Mouse (Mus musculus) CH12.LX (cell line): ENCODE data around the gene Emilin3. TPM values are rescaled to one million over a fixed set of nuclear protein-coding genes. Genes with fewer than 3 reads are reported as not detected.

Source experiments
- DNase-seq: peaks from one replicate; pipeline ENCODE4 v3.0.0-alpha.2; 2013; ENCODE audit errors: extremely low read depth
- H3K27ac ChIP-seq: 2 replicates; pipeline ENCODE4 v1.5.1; 2012; ENCODE audit warnings: low read depth, mild to moderate bottlenecking, control low read depth, moderate library complexity; ENCODE audit not compliant: insufficient read depth
- H3K27me3 ChIP-seq: replicated peaks from 2 replicates; pipeline ENCODE3; 2012; ENCODE audit warnings: inconsistent platforms
- H3K36me3 ChIP-seq, 2 experiments: replicated peaks in 1 of 2; 2 replicates each; pipeline versions ENCODE3 to v1.6.1; 2012; ENCODE audit warnings: inconsistent platforms in 1 of 2, low read length in 1 of 2, mild to moderate bottlenecking in 1 of 2, mixed read lengths in 1 of 2, moderate library complexity in 1 of 2; ENCODE audit not compliant: control insufficient read depth in 1 of 2, insufficient read depth in 1 of 2
- H3K4me1 ChIP-seq, 2 experiments: 2 replicates each; pipeline ENCODE4 v1.6.1; 2012; ENCODE audit warnings: inconsistent platforms in 1 of 2, moderate library complexity in 1 of 2; ENCODE audit not compliant: insufficient read depth in 2 of 2, control insufficient read depth in 1 of 2
- H3K4me2 ChIP-seq: 2 replicates; pipeline ENCODE4 v1.6.1; 2012; ENCODE audit warnings: low read depth, mild to moderate bottlenecking, control low read depth; ENCODE audit not compliant: poor library complexity, insufficient read depth, severe bottlenecking
- H3K4me3 ChIP-seq, 3 experiments: fragments of 150-350 bp in 1 of 3; sonication (generic) in 1 of 3; replicated peaks in 1 of 3; 2 replicates each; pipeline versions ENCODE3 to v1.5.1; 2011 to 2012; ENCODE audit warnings: low read depth in 2 of 3, low read length in 2 of 3, mild to moderate bottlenecking in 2 of 3, moderate library complexity in 2 of 3, control low read depth in 1 of 3, improper control_type of control experiment in 1 of 3, inconsistent platforms in 1 of 3, mixed read lengths in 1 of 3; ENCODE audit not compliant: poor library complexity in 1 of 3
- H3K79me2 ChIP-seq: replicated peaks from 2 replicates; pipeline ENCODE4 v1.6.1; 2012; ENCODE audit warnings: mild to moderate bottlenecking, moderate library complexity; ENCODE audit not compliant: control insufficient read depth, poor library complexity, insufficient read depth, severe bottlenecking; ENCODE audit errors: extremely low read depth
- H3K9ac ChIP-seq: 2 replicates; pipeline ENCODE4 v1.6.1; 2012; ENCODE audit warnings: low read depth, mild to moderate bottlenecking, control low read depth, moderate library complexity; ENCODE audit not compliant: insufficient read depth
- H3K9me3 ChIP-seq: replicated peaks from 2 replicates; pipeline ENCODE3; 2012; ENCODE audit warnings: low read length, inconsistent platforms, mixed read lengths
- CHD2 ChIP-seq: IDR thresholded peaks from 2 replicates; pipeline ENCODE4 v1.6.1; 2011; ENCODE audit warnings: low read length, improper control_type of control experiment
- CTCF ChIP-seq, 2 experiments: IDR thresholded peaks in 1 of 2; conservative IDR thresholded peaks in 1 of 2; 2 replicates each; pipeline ENCODE4 v1.5.1; 2011 to 2012; ENCODE audit warnings: low read depth in 2 of 2, low read length in 2 of 2, improper control_type of control experiment in 1 of 2, inconsistent platforms in 1 of 2, mild to moderate bottlenecking in 1 of 2, moderate library complexity in 1 of 2
- ELF1 ChIP-seq: IDR thresholded peaks from 2 replicates; pipeline ENCODE4 v1.6.1; 2014; ENCODE audit warnings: low read depth, mild to moderate bottlenecking, inconsistent platforms, low read length, improper control_type of control experiment
- EP300 ChIP-seq: IDR thresholded peaks from 2 replicates; pipeline ENCODE4 v1.6.1; 2011; ENCODE audit warnings: low read length, improper control_type of control experiment
- ETS1 ChIP-seq: conservative IDR thresholded peaks from 2 replicates; pipeline ENCODE4 v1.6.1; 2012; ENCODE audit warnings: low read depth, mild to moderate bottlenecking, inconsistent platforms, low read length, improper control_type of control experiment, moderate library complexity
- GABPA ChIP-seq: IDR thresholded peaks from 2 replicates; pipeline ENCODE4 v1.6.1; 2012; ENCODE audit warnings: low read depth, low read length, improper control_type of control experiment, inconsistent platforms; ENCODE audit not compliant: insufficient replicate concordance
- HCFC1 ChIP-seq: IDR thresholded peaks from 2 replicates; pipeline ENCODE4 v1.6.1; 2012; ENCODE audit warnings: low read depth, mild to moderate bottlenecking, inconsistent platforms, low read length, improper control_type of control experiment
- IRF4 ChIP-seq: IDR thresholded peaks from 2 replicates; pipeline ENCODE4 v1.6.1; 2014; ENCODE audit warnings: low read depth, mild to moderate bottlenecking, inconsistent platforms, low read length, improper control_type of control experiment
- JUN ChIP-seq: IDR thresholded peaks from 2 replicates; pipeline ENCODE4 v1.6.1; 2011; ENCODE audit warnings: low read depth, mild to moderate bottlenecking, low read length, improper control_type of control experiment, moderate library complexity; ENCODE audit not compliant: insufficient read depth
- JUND ChIP-seq: conservative IDR thresholded peaks from 2 replicates; pipeline ENCODE4 v1.6.1; 2011; ENCODE audit warnings: low read depth, low read length, improper control_type of control experiment
- KAT2A ChIP-seq: IDR thresholded peaks from 2 replicates; pipeline ENCODE4 v1.6.1; 2012; ENCODE audit warnings: low read length, improper control_type of control experiment, inconsistent platforms; ENCODE audit not compliant: insufficient replicate concordance
- MAX ChIP-seq: IDR thresholded peaks from 2 replicates; pipeline ENCODE4 v1.6.1; 2011; ENCODE audit warnings: low read length, improper control_type of control experiment
- MAZ ChIP-seq: IDR thresholded peaks from 2 replicates; pipeline ENCODE4 v1.6.1; 2012; ENCODE audit warnings: low read depth, mild to moderate bottlenecking, inconsistent platforms, low read length, improper control_type of control experiment, moderate library complexity
- MYC ChIP-seq: IDR thresholded peaks from 2 replicates; pipeline ENCODE4 v1.6.1; 2011; ENCODE audit warnings: low read depth, mild to moderate bottlenecking, improper control_type of control experiment, low read length
- NELFE ChIP-seq: IDR thresholded peaks from 2 replicates; pipeline ENCODE4 v1.6.1; 2011; ENCODE audit warnings: low read depth, low read length, improper control_type of control experiment
- POLR2AphosphoS2 ChIP-seq: IDR thresholded peaks from 2 replicates; pipeline ENCODE4 v1.6.1; 2011; ENCODE audit warnings: low read depth, low read length, improper control_type of control experiment
- RAD21 ChIP-seq: IDR thresholded peaks from 2 replicates; pipeline ENCODE4 v1.6.1; 2011; ENCODE audit warnings: low read depth, mild to moderate bottlenecking, low read length, improper control_type of control experiment, moderate library complexity
- SMC3 ChIP-seq: IDR thresholded peaks from 2 replicates; pipeline ENCODE4 v1.6.1; 2011; ENCODE audit warnings: low read depth, low read length, improper control_type of control experiment
- TBP ChIP-seq: conservative IDR thresholded peaks from 2 replicates; pipeline ENCODE4 v1.6.1; 2011; ENCODE audit warnings: low read depth, low read length, improper control_type of control experiment
- TCF12 ChIP-seq: IDR thresholded peaks from 2 replicates; pipeline ENCODE4 v1.6.1; 2014; ENCODE audit warnings: low read depth, mild to moderate bottlenecking, inconsistent platforms, low read length, improper control_type of control experiment
- USF1 ChIP-seq: IDR thresholded peaks from 2 replicates; pipeline ENCODE4 v1.6.1; 2014; ENCODE audit warnings: low read depth, mild to moderate bottlenecking, inconsistent platforms, low read length, improper control_type of control experiment
- ZC3H11A ChIP-seq: IDR thresholded peaks from 2 replicates; pipeline ENCODE4 v1.6.1; 2012; ENCODE audit warnings: low read depth, mild to moderate bottlenecking, inconsistent platforms, low read length, improper control_type of control experiment
- ZKSCAN1 ChIP-seq: IDR thresholded peaks from 2 replicates; pipeline ENCODE4 v1.6.1; 2012; ENCODE audit warnings: low read depth, inconsistent platforms, low read length, improper control_type of control experiment, borderline replicate concordance
- ZMIZ1 ChIP-seq: IDR thresholded peaks from 2 replicates; pipeline ENCODE4 v1.6.1; 2012; ENCODE audit warnings: low read depth, mild to moderate bottlenecking, inconsistent platforms, low read length, improper control_type of control experiment
- dilution Hi-C: fragments of 300-500 bp; cut with MboI; formaldehyde crosslinking; loops from 2 replicates; pipeline ENCODE4 v1.14.3; 2020; ENCODE audit warnings: low sequenced_read_pairs; ENCODE audit not compliant: extremely low pct_unique_long_range_greater_than_20kb, extremely low pct_ligation_motif_present
- in situ Hi-C: fragments of 300-500 bp; cut with MboI; formaldehyde crosslinking; loops from 3 replicates; pipeline ENCODE4 v1.14.3; 2019; ENCODE audit warnings: low sequenced_read_pairs, low pct_ligation_motif_present, low pct_unique_long_range_greater_than_20kb, mixed read lengths
- polyA plus RNA-seq: library from polyadenylated mRNA; unstranded; fragments of >175 nt; gene quantifications from 2 replicates; pipeline ENCODE4 v1.2.1, GENCODE M21; 2012; ENCODE audit warnings: low read depth; ENCODE audit not compliant: insufficient read length
- total RNA-seq, 2 experiments: library from RNA; depleted of rRNA; stranded (reverse); fragments of 300-350 nt in 1 of 2; fragments of >200 nt in 1 of 2; gene quantifications; 2 replicates each; pipeline ENCODE4 v1.2.3; 2012 to 2014

The Emilin3 gene
- total and polyA plus RNA-seq, 3 experiments = not detected

DNA sequence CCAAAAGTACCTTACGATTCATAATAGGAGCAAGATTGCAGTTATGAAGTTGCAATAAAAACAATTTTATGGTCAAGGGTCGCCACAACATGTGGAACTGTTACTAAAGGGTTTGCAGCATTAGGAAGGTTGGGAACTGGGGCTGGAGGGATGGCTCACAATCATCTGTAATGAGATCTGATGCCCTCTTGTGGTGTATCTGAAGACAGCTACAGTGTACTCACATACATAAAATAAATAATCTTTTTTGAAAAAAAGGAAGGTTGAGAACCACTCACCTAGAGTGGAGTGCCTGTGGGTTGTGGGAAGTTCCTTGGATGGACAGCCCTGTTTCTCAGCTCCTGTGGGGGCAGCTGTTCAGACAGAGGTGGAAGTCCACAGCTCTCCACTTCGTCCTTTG, 30.3 kb upstream of the Emilin3 start:
- Histone ChIP-seq H3K4me1 (no peaks in the 10 kb centered on the region), H3K9me3 (no peaks in the 10 kb centered on the region), H3K27me3 (no peaks in the 10 kb centered on the region), H3K36me3 (peaks cover 0 to 16% of the 10 kb centered on the region in 2 experiments), H3K27ac (no peak overlapping the region), H3K79me2 (no peaks in the 10 kb centered on the region), H3K4me2 (no peak overlapping the region), H3K4me3 (no peak overlapping the region), H3K9ac (no peak overlapping the region)
- in situ Hi-C loops (no loop called here), dilution Hi-C loops (no loop called here)
- DNase-seq = no peak
- TF ChIP-seq MYC (no peak), CTCF (conservative IDR thresholded peaks at IDR 0.05 in 1 of 2, IDR thresholded peaks at IDR 0.05 in 1 of 2; ENCODE audit: low read depth in 2 of 2, low read length in 2 of 2) (peak; percentile 6 to 50; a peak in 2 of 4 replicates), RAD21 (peak; percentile 31), MAZ (no peak), EP300 (no peak), ZMIZ1 (no peak), ZC3H11A (no peak), GABPA (no peak), JUND (no peak), TBP (no peak), IRF4 (no peak), SMC3 (peak; percentile 37), HCFC1 (no peak)

DNA sequence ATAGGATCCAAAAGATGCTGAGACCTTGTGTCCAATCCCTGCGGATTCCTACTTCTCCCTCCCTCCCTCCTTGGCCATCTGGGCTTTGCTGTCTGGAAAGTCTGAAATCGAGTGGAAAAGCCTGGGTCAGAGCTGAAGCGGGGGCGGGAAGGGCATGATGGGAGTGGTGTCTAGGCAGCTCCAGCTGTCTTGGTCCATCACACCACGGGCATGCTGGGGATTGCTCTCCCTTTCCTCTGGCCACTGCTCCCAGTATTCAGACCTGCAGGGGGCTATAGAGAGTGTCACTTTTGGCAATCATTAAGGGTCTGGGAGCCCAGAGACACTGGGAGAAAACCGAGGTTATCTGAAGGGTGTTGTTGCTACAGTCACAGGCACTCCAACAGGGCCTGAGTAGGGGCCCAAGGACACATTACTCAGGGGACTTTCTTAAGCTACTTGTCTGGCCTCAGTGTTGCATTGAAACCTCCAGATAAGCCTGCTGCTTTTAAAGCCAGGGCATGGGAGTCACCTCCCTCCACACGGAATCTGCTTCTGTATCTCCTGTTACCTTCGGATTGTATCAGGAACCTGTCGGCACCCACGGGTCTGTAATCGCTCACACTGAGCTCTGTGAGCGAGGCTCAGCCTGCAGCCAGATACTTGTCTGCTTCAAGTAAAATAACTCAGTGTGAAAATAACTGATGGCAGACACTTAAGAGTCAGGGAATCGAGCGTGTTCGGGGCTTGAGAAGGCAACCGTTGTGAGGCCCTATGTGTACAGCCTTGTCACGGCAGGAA, 29.0 kb upstream of the Emilin3 start:
- Histone ChIP-seq H3K9ac (no peak overlapping the region), H3K9me3 (no peaks in the 10 kb centered on the region), H3K36me3 (peaks cover 0 to 10% of the 10 kb centered on the region in 2 experiments), H3K79me2 (no peaks in the 10 kb centered on the region), H3K4me3 (no peak overlapping the region), H3K27me3 (peaks cover under 1% of the 10 kb centered on the region), H3K4me2 (no peak overlapping the region), H3K4me1 (no peaks in the 10 kb centered on the region), H3K27ac (no peak overlapping the region)
- no peak for TF ChIP-seq ZC3H11A
- TF ChIP-seq TCF12 = no peak
- no peak for TF ChIP-seq JUN
- no peak for TF ChIP-seq KAT2A
- TF ChIP-seq POLR2AphosphoS2 = no peak
- no peak for TF ChIP-seq USF1
- no peak for TF ChIP-seq NELFE
- TF ChIP-seq CHD2 = no peak
- no peak for TF ChIP-seq ZMIZ1
- no peak for TF ChIP-seq MYC
- no peak for TF ChIP-seq MAX
- TF ChIP-seq ZKSCAN1 = no peak
- TF ChIP-seq ETS1 = no peak
- TF ChIP-seq SMC3 = no peak
- TF ChIP-seq ELF1 = no peak
- dilution Hi-C loops (no loop called here), in situ Hi-C loops (no loop called here)
- DNase-seq = no peak
